Mouse (Mus musculus) cortical plate, adult 2 months (tissue): ENCODE measurements around the gene Nemf. TPM values are rescaled to one million over a fixed set of nuclear protein-coding genes. Genes with fewer than 3 reads are reported as not detected.
"Not testable (repeated sequence)": the region's sequence is repeated elsewhere in the genome, so short reads cannot be mapped to it uniquely, and the experiment has no call there.

Experiments used
- H3K27ac ChIP-seq: fragments of 200-500 bp; 2 replicates; pipeline ENCODE4 v1.5.1; 2012; ENCODE audit warnings: low read length, control low read depth, inconsistent platforms; ENCODE audit not compliant: insufficient read depth
- H3K4me1 ChIP-seq: fragments of 200-500 bp; 2 replicates; pipeline ENCODE4 v1.6.1; 2011; ENCODE audit warnings: low read length; ENCODE audit not compliant: control insufficient read depth, insufficient read depth
- H3K4me3 ChIP-seq: fragments of 200-500 bp; 2 replicates; pipeline ENCODE4 v1.5.1; 2011; ENCODE audit warnings: mild to moderate bottlenecking, low read length, control low read depth; ENCODE audit not compliant: insufficient read depth
- CTCF ChIP-seq: fragments of 200-500 bp; IDR thresholded peaks from 2 replicates; pipeline ENCODE4 v1.5.1; 2011; ENCODE audit warnings: mild to moderate bottlenecking, control low read depth, low read length; ENCODE audit not compliant: insufficient read depth; ENCODE audit errors: extremely low read depth
- POLR2A ChIP-seq: fragments of 200-500 bp; IDR thresholded peaks from 2 replicates; pipeline ENCODE4 v1.6.1; 2011; ENCODE audit warnings: mild to moderate bottlenecking, low read length, control low read depth; ENCODE audit not compliant: insufficient read depth; ENCODE audit errors: extremely low read depth
- polyA plus RNA-seq: library from polyadenylated mRNA; depleted of rRNA; stranded (reverse); fragments of >200 nt; gene quantifications from 2 replicates; pipeline ENCODE4 v1.2.3, GENCODE M21; 2012

The Nemf gene
- polyA plus RNA-seq, 1 experiment, result 33.7 TPM

GRCm38 (mm10) chr12:69388321-69388869 lies 31.4 kb upstream of the Nemf start:
- Histone ChIP-seq H3K4me3 (no peak overlapping the region), H3K4me1 (no peaks in the 10 kb centered on the region), H3K27ac (no peak overlapping the region)
- no peak for TF ChIP-seq CTCF
- TF ChIP-seq POLR2A, result no peak

GRCm38 (mm10) chr12:69386281-69386732 lies 29.3 kb upstream of the Nemf start:
- not testable (repeated sequence) for H3K27ac ChIP-seq, H3K4me1 ChIP-seq, H3K4me3 ChIP-seq

- H3K27ac ChIP-seq, result no peak overlapping the region
- no peak for TF ChIP-seq POLR2A
- TF ChIP-seq CTCF, result no peak
- no peaks in the 10 kb centered on the region for H3K4me1 ChIP-seq
- no peak overlapping the region for H3K4me3 ChIP-seq
Measured at GRCm38 (mm10) chr12:69385542-69386280, 28.7 kb upstream of the Nemf start.

GRCm38 (mm10) chr12:69384606-69385005 lies 27.6 kb upstream of the Nemf start:
- TF ChIP-seq POLR2A (no peak), CTCF (no peak)

GRCm38 (mm10) chr12:69382880-69383279 lies 25.9 kb upstream of the Nemf start:
- Histone ChIP-seq H3K4me3 (no peak overlapping the region), H3K27ac (no peak overlapping the region), H3K4me1 (no peaks in the 10 kb centered on the region)
- TF ChIP-seq CTCF (no peak), POLR2A (no peak)

More at GRCm38 (mm10) chr12:69384606-69385005, 27.6 kb upstream of the Nemf start:
- no peaks in the 10 kb centered on the region for H3K4me1 ChIP-seq
- no peak overlapping the region for H3K27ac ChIP-seq
- no peak overlapping the region for H3K4me3 ChIP-seq

- TF ChIP-seq CTCF (no peak), POLR2A (no peak)
- H3K4me3 ChIP-seq, result no peak overlapping the region
- H3K4me1 ChIP-seq, result peaks cover under 1% of the 10 kb centered on the region; the same call in 1 of the 2 replicates
- H3K27ac ChIP-seq, result no peak overlapping the region
Measured at GRCm38 (mm10) chr12:69378558-69379454, 21.8 kb upstream of the Nemf start.

GRCm38 (mm10) chr12:69377636-69378035 lies 20.7 kb upstream of the Nemf start:
- H3K27ac ChIP-seq, H3K4me3 ChIP-seq, H3K4me1 ChIP-seq: not testable (repeated sequence)

- Histone ChIP-seq H3K4me3 (no peak overlapping the region), H3K27ac (no peak overlapping the region), H3K4me1 (peaks cover 2% of the 10 kb centered on the region; the same call in 1 of the 2 replicates)
- no peak for TF ChIP-seq POLR2A
- no peak for TF ChIP-seq CTCF
Measured at GRCm38 (mm10) chr12:69377188-69377587, 20.2 kb upstream of the Nemf start.

GRCm38 (mm10) chr12:69376132-69376531 lies 19.2 kb upstream of the Nemf start:
- peaks cover 3% of the 10 kb centered on the region; the same call in 1 of the 2 replicates for H3K4me1 ChIP-seq
- no peak overlapping the region for H3K27ac ChIP-seq
- no peak overlapping the region for H3K4me3 ChIP-seq
- TF ChIP-seq POLR2A, result no peak
- no peak for TF ChIP-seq CTCF
